Mouse (Mus musculus) granulocyte monocyte progenitor cell, adult 5-6 weeks (primary cell): Measurements from ENCODE around the gene Pabpc1l. TPM values are rescaled to one million over a fixed set of nuclear protein-coding genes. Genes with fewer than 3 reads are reported as not detected.

ENCODE experiments used
- ATAC-seq: replicated peaks from 2 replicates; pipeline ENCODE4 v1.8.0; 2016; ENCODE audit warnings: mild to moderate bottlenecking, moderate TSS enrichment, inconsistent platforms; ENCODE audit not compliant: poor library complexity, severe bottlenecking
- total RNA-seq, 2 experiments: library from RNA; stranded (forward) in 1 of 2; stranded (reverse) in 1 of 2; fragments of 200-712, 200-1000 nt in 1 of 2; fragments of >200 nt in 1 of 2; fragmentation: Nextera tagmentation in 1 of 2; gene quantifications; 2 replicates each; pipeline ENCODE4 v1.2.3; 2014 to 2017

Gene Pabpc1l
- total RNA-seq (2014; fragmentation: Nextera tagmentation) (not detected in 2 replicates), total RNA-seq (2017) (not detected in 2 replicates)

DNA sequence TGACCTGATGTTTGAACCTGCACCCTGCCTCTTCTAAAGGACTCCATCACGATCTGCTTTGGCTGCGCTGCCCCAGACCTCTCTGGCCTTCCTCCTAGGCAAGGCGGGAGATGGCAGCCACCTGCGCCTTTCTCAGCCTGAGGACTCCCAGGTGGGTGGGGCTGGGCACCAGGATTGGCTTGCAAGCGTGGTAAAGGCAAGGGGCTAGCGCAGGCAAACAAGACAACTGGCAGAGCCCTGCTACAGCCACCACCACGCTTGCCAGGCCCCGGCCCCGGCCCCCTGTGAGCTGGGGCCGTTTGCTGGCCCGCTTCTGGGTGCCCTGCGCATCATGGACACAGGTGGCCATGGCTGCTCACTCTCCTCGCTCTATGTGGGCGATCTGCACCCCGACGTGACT lies at the start of gene Pabpc1l:
Gene Pabpc1l (plus strand): TSS at position 301 of the 400 bp plus-strand sequence.
- no peak for ATAC-seq

- ATAC-seq = no peak
Observed at GRCm38 (mm10) chr2:163976448-163976847, 48.8 kb upstream of the Pabpc1l start.

GRCm38 (mm10) chr2:163987233-163987632 lies 38.0 kb upstream of the Pabpc1l start:
- ATAC-seq = no peak

DNA sequence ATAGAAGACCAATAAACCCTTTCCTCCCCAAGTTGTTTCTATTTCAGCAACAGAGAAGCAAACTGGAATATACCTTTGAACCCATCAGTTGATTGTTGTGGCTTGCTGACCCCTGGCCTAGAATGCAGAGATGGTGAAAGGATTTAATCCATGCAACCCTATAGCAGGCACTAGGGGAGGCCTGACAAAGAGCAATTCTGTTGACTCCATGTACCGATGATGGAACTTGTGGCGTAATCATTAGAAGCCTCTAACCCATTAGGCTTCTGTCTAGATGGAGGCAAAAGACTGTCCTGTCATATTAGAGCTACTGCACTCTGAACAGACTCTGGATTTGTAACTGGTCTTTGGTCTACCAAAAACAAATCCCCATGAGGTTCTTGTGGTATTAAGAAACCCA lies 32.4 kb upstream of the Pabpc1l start:
- ATAC-seq = no peak

- ATAC-seq = no peak
Observed at GRCm38 (mm10) chr2:163994654-163994976, 30.6 kb upstream of the Pabpc1l start, which contains the start of gene Ywhab. Gene Ywhab (plus strand): TSS chr2:163994960.

DNA sequence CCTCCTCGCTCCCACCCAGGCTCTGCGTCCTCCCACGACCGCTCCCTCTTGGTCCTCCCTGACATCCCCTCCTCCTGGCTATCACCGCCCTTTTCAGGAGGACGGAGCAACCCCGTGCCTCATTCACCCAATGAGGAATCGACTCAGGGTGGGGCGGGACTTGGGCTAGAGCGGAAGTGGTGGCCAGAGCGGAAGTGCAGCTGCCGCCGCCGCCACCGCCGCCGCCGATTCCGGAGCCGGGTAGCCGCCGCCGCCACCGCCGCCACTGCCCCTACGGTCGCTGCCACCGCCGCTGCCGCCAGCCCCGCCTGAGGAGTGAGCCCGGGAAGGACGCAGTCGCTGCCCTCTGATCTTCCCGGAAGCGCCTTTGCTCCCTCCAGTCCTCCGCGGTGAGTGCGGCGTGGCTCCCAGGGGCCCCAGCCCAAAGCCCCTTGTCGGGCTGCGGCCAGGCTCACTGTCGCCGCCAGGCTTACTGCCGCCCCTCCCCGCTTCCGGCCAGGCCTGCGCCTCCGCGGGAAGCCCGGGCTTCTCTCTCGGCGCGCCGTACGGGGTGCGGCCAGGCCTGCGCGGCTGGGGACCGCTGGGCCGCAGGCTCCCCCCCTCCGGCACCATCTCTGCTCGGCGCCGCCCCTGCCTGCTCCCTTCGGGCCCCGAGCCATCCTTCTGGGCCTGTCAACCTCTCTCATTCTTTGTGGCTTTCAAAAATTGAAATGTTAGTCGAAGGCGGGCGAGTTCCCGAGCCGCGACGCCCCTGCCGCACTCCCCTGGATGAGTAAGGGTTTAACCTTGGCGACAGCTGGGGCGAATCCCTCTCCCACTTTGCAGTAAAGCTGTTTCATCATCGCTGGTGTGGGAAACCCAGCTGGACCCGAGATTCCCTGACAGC lies 30.0 kb upstream of the Pabpc1l start:
- ATAC-seq = peak; percentile 98

DNA sequence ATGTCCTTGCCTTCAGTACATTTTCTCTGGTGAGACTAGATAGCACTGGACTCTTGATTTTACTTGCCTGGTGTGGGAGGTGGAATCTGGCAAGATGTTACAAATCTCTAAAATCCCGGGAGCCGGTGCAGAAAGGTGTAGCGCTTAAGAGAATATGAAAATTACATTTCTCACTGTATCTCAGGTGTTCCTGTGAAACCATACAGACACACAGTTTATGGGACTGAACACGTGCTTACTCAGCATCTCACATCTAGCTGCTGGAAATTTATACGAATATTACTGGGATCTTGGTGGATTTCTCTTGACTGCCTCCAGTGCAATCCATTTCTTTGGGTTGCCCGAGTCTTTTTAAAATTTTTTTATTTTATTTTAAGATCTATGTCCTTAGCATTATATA lies 29.0 kb upstream of the Pabpc1l start:
- no peak for ATAC-seq

GRCm38 (mm10) chr2:163996899-163997298 lies 28.4 kb upstream of the Pabpc1l start:
- ATAC-seq = no peak

- no peak for ATAC-seq
Observed at GRCm38 (mm10) chr2:163998981-163999380, 26.3 kb upstream of the Pabpc1l start.

GRCm38 (mm10) chr2:164002637-164003036 lies 22.6 kb upstream of the Pabpc1l start:
- ATAC-seq = no peak

DNA sequence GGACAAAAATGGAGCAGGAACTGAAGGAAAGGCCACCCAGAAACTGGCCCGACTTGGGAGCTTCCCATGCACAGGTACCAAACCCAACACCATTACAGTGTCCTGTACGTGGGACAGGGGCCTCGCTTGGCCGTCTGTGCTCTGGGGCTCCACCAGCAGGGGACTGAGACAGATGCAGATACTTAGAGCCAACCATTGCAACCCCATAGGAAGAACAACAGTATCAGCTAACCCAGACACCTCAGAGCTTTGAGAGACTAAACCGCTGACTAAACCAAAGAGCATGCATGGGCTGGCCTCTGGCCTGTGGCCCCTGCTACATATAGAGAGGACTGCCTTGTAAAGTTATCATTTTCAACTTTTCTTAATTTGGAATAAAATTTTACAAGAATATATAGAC lies 20.7 kb upstream of the Pabpc1l start:
- ATAC-seq = no peak

GRCm38 (mm10) chr2:164006932-164007331 lies 18.3 kb upstream of the Pabpc1l start:
- peak; percentile 50 for ATAC-seq

- ATAC-seq = no peak
Observed at GRCm38 (mm10) chr2:164007547-164007946, 17.7 kb upstream of the Pabpc1l start.

GRCm38 (mm10) chr2:164007987-164008545 lies 17.2 kb upstream of the Pabpc1l start:
- no peak for ATAC-seq

- peak; percentile 55 for ATAC-seq
Observed at GRCm38 (mm10) chr2:164009227-164009626, 16.0 kb upstream of the Pabpc1l start.

DNA sequence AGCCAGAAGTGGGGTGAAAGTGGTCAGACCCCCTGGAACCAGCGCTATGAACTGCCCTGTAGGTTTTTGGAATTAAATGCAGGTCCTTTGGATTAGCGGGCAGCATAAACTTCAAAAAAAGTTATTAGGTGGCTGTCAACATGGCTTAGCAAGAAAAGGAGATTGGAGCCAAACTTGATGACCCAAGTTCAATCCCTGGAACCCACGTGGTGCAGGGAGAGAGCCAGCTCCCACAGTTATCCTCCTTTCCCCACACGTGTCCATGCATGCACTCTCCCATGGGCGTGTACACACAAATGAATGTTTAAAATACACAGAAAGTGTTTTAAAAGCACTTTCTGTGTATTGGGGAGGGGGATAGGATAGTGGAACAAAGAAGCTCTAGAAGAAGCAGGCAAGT lies 14.8 kb upstream of the Pabpc1l start:
- ATAC-seq = no peak

- peak; percentile 70 for ATAC-seq
Observed at GRCm38 (mm10) chr2:164010944-164011343, 14.3 kb upstream of the Pabpc1l start.

DNA sequence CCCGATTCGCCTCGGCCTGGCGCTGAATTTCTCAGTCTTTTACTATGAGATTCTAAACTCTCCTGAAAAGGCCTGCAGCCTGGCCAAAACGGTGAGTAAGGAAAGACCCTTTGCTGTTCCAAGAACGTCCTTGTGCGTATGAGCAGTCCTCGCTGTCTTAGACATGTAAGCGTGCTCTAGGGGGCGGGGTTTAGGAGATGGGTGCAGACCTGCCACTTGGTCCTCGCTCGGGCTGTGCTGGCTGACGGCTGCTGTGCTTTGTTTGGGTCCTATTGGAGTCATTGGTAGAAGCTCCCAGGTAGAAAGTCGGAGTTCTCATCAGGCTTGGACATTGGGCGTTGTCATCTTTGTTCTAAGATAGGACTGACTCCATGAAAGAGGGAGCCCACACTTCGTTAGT lies 9.9 kb upstream of the Pabpc1l start:
- no peak for ATAC-seq

GRCm38 (mm10) chr2:164018910-164019309 lies 6.3 kb upstream of the Pabpc1l start:
- peak; percentile 32; the same call in 1 of the 2 replicates for ATAC-seq

DNA sequence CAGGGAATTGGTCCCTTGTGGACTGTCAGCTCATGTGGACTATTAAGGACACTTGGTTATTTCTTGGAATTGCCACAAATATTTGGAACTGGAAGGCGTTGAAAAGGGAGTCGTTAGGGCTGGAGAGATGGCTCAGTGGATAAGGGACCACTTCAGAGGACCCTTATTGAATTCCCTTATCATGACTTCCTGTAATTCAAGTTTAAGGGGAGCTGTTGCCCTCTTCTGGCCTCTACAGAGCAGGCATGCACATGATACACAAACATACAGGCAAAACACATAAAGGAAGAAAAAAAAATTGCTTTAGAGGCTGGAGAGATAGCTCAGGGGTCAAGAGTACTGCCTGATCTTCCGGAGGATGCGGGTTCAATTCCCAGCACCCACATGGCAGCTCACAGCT lies 5.3 kb upstream of the Pabpc1l start:
- no peak for ATAC-seq

DNA sequence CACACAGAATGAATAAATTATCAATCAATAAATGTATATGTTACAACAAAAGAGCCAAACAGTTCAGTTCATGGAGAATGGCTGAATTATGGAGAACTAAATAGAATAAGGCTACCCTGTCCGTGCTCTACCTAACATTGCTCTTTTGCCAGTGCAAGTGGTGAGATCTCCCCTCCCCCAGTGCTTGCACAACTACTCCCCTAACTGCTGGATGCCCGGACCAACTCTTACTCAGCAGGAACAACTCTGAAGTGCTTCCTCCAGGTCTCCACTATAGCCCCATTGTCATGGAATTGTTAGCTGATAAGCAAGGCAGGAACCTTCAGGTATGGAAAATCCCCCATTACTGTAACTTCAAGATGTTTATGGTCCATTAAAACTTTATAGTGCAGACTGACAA lies 3.1 kb upstream of the Pabpc1l start:
- ATAC-seq = peak; percentile 74; the same call in 1 of the 2 replicates

DNA sequence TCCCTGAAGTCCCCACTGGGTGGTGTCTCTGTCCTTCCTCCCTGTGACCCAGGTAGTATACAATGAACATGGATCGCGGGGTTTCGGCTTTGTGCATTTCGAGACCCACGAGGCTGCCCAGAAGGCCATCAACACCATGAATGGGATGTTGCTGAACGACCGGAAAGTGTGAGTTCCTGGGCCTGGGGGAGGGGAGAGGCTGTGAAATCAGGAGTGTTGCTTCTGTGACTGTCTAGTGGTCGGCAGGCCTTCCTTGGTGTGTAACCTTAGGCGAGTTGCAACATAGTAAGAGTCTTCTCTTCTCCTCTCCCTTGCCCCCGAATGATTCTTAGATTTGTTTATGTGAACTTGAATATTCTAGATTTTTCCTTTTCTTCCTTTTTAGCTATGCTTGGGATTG lies 5.9 kb downstream of the Pabpc1l start:
- peak; percentile 79 for ATAC-seq
